Mouse (Mus musculus) c-Kit-negative CD71-positive TER-119-positive erythroid progenitor cells, embryonic 14.5 days (primary cell): ENCODE measurements around the gene Dyrk2.

Experiments used
- DNase-seq: peaks from one replicate; pipeline ENCODE4 v3.0.0-alpha.2; 2013; ENCODE audit warnings: low read depth, low spot score

Gene Dyrk2

GRCm38 (mm10) chr10:118846991-118847545, 22.9 kb downstream of the Dyrk2 start:
- DNase-seq, result no peak

DNA sequence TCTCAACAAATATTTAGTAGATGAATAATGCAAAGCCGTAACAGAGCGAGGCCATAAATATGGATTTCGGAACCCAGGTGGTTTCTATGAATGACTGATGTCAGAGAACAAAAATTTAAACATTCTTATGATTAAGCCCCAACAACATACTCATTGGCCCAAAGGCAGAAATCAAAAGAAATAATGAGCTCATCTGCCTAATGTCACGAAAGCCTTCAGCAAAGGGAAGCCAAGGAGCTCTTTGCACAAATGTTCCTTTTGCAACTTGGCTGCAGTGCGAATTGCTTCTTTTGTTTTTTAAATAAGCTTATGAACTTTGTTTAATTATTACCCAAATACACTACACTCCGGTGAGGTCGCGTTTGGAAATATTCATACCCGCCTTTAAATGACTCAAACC, 29.4 kb downstream of the Dyrk2 start:
- no peak for DNase-seq

GRCm38 (mm10) chr10:118839343-118840141, 30.5 kb downstream of the Dyrk2 start:
- DNase-seq, result no peak

DNA sequence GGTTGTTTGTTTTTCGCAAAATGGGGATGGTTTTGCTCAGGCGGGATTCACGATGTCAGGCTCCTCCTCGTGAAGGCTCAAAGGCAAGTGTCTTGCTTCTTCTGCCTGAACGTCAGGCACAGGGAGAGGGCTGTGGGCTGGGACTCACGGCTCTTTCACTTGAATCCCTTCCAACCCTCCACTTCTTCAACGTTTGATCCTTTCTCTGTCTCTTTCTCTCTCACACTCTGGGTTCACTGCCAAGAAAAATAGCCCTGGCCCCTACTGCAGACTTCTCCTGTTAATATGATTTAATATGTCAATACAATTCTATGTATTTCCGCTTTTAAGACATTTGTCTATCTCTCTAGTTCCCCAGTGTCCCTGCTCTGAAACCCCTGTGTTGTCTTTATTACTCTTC, 32.4 kb downstream of the Dyrk2 start:
- no peak for DNase-seq

DNA sequence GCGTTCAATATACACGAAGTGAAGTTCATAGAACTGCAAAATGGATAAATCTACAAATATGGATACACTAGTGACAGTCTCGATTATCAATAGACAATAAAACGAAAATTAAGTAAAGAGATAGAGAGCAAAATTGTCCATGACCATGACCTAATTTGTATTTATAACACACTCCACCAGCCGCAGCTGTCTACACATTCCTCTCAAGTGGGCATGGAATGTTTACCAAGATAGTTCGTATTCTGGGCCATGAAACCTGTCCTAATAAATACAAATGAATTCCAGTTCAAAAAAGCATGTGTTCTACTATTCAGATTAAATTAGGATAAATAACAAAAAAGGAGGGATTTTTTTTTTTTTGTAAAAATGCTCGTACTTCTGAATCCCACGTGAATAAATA, 38.8 kb downstream of the Dyrk2 start:
- DNase-seq, result no peak

DNA sequence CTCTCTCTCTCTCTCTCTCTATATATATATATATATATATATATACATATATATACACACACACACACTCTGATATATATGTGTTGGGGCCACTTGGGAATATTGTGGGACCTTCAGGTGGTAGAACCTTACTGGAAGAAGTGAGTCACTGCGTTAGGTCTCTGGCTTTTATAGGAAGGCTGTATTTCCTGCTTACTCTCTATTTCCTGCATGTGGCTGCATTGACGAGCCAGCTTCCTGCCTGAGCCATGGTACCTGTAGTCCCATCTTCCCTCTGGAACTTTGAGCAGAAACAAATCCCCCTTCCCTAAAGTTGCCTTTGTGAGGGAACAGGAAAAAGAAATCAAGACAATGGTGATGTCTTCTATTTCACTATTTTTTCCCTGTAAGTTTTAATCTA, 40.4 kb downstream of the Dyrk2 start:
- DNase-seq, result no peak

DNA sequence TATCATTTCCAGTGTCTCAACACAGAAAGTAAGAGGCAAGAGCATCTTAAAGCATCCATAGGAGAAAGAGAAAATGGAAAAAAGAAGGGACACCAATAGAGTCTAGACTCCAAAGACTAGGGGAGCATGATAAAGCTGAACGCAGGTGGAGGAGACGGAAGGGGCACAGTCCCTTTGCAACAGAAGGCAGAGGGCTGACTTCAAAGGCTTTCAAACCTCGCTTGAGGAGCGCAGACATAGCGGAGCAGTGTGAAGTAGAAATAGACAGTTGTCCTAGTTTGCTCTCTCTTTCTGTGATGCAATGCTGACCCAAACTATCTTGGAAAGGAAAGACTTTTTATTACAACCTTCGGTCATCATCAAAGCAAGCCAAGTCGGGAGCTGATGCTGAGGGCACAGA, 42.9 kb downstream of the Dyrk2 start:
- DNase-seq, result no peak

DNA sequence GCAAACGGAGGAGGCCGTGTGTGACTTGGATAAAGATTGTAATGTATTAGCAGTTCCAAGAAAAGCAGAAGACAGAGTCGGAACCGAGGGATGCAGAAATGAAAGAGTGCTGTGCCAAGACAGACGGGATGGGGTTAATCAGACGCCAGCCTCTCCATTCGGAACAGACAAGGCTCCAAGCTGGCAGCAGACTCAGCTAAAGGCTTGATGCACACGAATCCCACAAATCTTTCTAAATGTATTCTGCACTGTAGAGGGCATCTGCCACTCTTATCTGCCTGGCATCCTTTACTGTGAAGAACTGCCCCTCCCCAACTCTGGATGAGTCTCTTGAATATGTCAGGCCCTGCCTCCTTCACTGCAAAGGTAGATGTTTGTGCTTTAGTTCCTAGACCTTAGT, 45.2 kb downstream of the Dyrk2 start:
- no peak for DNase-seq

- DNase-seq, result no peak
Observed at GRCm38 (mm10) chr10:118820901-118821300, 49.1 kb downstream of the Dyrk2 start.

DNA sequence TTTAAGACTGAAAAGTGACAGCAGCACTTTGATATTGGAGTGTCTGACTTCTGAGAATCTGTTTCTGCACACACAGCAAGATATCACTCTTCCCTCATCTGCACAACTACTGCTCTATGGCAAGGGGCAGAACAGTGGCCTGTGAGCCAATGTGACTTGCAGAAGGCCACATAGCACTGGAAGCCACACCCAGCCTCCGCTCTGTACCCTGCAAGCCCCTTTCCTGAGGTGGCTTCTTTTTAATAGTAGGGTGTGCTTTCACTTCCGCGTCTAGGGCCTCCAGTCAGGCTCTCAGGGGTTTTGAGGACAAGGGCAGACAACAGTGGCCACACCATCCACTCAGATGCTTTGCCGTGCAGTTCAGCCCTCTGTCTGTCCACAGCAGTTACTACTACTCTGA, 50.2 kb downstream of the Dyrk2 start:
- DNase-seq, result no peak

DNA sequence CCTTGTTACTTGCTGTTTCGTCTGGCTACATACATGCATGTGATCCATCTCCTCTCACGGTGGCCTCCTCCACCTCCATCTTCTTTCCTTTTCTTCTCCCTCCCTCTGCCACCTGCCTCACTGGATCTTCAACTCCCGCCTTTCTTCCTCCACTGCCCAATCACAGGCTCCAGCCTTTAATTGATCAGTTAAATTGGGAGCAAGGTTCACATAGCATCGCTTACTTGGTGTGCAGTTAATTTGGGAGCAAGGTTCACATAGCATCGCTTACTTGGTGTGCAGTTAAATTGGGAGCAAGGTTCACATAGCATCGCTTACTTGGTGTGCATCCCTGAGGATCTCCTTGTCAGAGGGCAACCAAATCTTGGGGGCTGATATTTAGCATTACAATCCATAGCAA, 52.9 kb downstream of the Dyrk2 start:
- DNase-seq, result no peak

GRCm38 (mm10) chr10:118811945-118812344, 58.1 kb downstream of the Dyrk2 start:
- DNase-seq, result no peak

DNA sequence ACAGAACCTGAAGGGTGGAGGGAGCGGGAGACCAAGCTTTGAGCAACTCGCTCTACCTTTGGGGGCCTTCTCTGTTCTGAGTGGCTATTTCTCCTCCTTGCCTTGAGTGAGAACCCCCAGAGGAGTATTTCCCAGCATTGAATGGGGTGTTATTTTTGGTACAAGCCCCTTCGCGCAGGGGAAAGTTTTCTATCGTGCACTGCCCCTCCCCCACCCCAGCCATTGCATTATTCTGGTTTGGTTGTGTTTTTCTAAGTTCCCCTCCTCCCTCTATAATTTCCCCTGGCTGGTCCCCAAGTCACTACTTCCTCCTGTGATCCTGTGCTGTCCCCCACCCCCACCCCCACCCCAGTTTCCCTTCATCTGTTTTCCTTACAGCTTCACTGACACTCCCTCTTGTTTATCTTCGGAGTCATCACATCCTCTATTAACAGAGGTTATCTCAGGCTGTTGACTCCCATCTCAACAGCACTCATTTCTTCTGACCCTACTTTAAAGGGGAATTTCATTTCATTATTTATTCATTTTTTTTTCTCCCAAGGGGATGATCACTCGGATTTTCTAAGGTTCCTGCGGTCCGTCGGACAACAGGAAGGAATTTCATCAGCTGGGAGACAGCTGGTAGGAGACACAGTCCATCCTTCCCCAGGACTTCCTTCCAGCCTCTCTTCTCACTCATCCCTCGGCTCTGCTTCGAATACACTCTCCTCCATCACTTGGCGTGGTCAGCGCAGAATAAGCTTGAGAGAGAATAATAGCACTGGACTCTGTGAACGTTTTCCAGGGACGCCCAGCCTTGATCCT, 58.9 kb downstream of the Dyrk2 start:
- DNase-seq, result no peak
